Mouse (Mus musculus) embryonic facial prominence, embryonic 11.5 days (tissue): ENCODE measurements at regions not wholly inside any gene's neighbourhood (a gene's known extent, or its start where the extent isn't known, plus 50 kb on each side); places are given as distances from the start of the nearest gene placed in this dataset.

Experiments used
- ATAC-seq: fragments of 200-750 bp; cut with Nextera tagmentation; replicated peaks from 2 replicates; pipeline ENCODE4 v1.8.0; 2017; ENCODE audit warnings: low read depth; ENCODE audit not compliant: insufficient number of reproducible peaks, low FRiP score, low TSS enrichment
- DNase-seq: peaks from one replicate; pipeline ENCODE4 v3.0.0-alpha.2; 2015; ENCODE audit warnings: low spot score
- H3K27ac ChIP-seq: fragments of 300-500 bp; sonication (generic); replicated peaks from 2 replicates; pipeline ENCODE4 v1.5.1; 2014; ENCODE audit warnings: mild to moderate bottlenecking, low read depth, low read length, control low read depth
- H3K27me3 ChIP-seq: fragments of 300-500 bp; sonication (generic); 2 replicates; pipeline ENCODE4 v1.6.1; 2014; ENCODE audit warnings: mild to moderate bottlenecking, low read length, moderate library complexity, mixed read lengths; ENCODE audit not compliant: control insufficient read depth, insufficient read depth
- H3K36me3 ChIP-seq: fragments of 300-500 bp; sonication (generic); replicated peaks from 2 replicates; pipeline ENCODE4 v1.6.1; 2014; ENCODE audit warnings: low read depth, mild to moderate bottlenecking, low read length, moderate library complexity, mixed read lengths; ENCODE audit not compliant: control insufficient read depth, insufficient read depth
- H3K4me1 ChIP-seq: fragments of 300-500 bp; sonication (generic); 2 replicates; pipeline ENCODE4 v1.6.1; 2014; ENCODE audit warnings: low read length, mixed read lengths; ENCODE audit not compliant: control insufficient read depth, insufficient read depth
- H3K4me2 ChIP-seq: fragments of 300-500 bp; sonication (generic); 2 replicates; pipeline ENCODE4 v1.6.1; 2014; ENCODE audit warnings: low read depth, mild to moderate bottlenecking, control low read depth, low read length, moderate library complexity
- H3K4me3 ChIP-seq: fragments of 300-500 bp; sonication (generic); 2 replicates; pipeline ENCODE4 v1.5.1; 2014; ENCODE audit warnings: low read depth, low read length, control low read depth
- H3K9ac ChIP-seq: fragments of 300-500 bp; sonication (generic); replicated peaks from 2 replicates; pipeline ENCODE4 v1.6.1; 2014; ENCODE audit warnings: mild to moderate bottlenecking, control low read depth, low read length
- H3K9me3 ChIP-seq: fragments of 300-500 bp; sonication (generic); replicated peaks from 2 replicates; pipeline ENCODE4 v1.6.1; 2016; ENCODE audit warnings: mild to moderate bottlenecking, low read length, inconsistent platforms, mixed read lengths; ENCODE audit not compliant: control insufficient read depth
- WGBS: fragments of 180-500 bp; shearing (Covaris S2); extraction: QIAGEN DNeasy Blood & Tissue Kit; methylation state at CpG from one replicate; pipeline ENCODE4 v1.1.7; 2014; 5-methylcytosine and 5-hydroxymethylcytosine counted together

DNA sequence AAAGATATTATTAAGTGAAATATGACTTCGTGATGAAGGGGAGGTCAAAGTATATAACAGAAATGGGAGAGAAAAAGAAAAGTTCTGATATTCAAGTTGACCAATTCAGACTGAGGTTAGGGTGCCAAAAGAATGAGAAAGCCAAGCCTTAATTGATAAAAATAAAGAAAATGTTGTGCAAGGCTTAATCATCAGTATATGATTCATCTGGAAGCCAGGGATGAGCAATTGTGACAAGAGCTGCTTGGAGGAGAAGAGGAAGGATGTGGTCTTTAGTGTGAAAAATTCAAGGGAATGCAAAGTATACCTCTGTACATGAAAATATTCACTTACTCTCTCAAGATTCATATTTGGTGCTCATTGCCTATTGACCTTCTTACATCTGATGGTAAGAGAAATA is 129.7 kb upstream of the Rasa1 start:
- Histone ChIP-seq H3K27ac (no peak overlapping the region), H3K27me3 (no peaks in the 10 kb centered on the region), H3K4me3 (no peak overlapping the region), H3K4me2 (no peak overlapping the region), H3K4me1 (no peaks in the 10 kb centered on the region), H3K36me3 (no peaks in the 10 kb centered on the region), H3K9ac (no peak overlapping the region), H3K9me3 (no peaks in the 10 kb centered on the region)
- no peak for DNase-seq
- ATAC-seq, result no peak
- 85% methylated on average over 1 of the region's 1 CpGs for WGBS

DNA sequence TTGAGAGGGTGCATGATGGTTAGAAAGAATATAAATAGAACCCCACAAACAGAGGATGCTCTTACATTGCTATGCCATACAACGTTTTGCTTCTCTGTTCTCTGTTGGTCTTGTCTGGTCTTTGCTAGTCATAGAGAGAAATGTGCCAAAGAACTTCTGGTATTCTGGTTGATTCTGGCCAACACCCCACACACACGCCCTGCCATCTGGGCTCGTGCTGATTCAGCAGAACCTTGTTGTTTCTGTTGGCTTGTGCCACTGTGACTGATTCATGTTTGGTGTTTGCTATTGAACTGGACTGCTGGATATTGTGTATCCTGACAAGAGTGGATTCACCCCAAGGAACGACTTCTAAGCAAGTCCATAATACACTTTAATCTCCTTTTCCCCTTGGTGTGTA is 126.0 kb upstream of the Rasa1 start:
- Histone ChIP-seq H3K27ac (no peak overlapping the region), H3K36me3 (no peaks in the 10 kb centered on the region), H3K9ac (no peak overlapping the region), H3K4me1 (no peaks in the 10 kb centered on the region), H3K4me3 (no peak overlapping the region), H3K4me2 (no peak overlapping the region), H3K9me3 (no peaks in the 10 kb centered on the region), H3K27me3 (no peaks in the 10 kb centered on the region)
- no peak for ATAC-seq
- WGBS, result 80% methylated on average over 4 of the region's 4 CpGs
- no peak for DNase-seq

DNA sequence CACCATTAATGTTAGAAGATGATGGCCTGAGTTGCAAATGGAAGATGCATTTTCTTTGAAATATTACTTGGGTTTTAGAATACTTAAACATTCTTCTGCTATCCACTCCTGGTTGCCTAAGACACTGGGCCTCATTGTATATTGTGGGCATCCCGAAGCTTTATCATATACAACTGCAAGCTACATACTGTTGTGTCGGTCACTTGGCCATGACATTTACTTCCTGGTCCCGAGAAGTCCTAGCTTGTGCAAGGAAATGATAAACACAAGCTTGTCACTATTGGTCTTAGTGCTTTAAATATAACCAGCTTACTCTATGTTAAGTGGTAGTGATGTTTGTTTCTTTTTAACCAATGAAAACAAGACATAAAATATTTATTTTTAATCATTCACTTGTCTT is 122.4 kb upstream of the Rasa1 start:
- WGBS, result 85% methylated on average over 3 of the region's 3 CpGs
- ATAC-seq, result no peak
- no peaks in the 10 kb centered on the region for H3K4me1 ChIP-seq
- H3K9me3 ChIP-seq, result no peaks in the 10 kb centered on the region
- H3K4me2 ChIP-seq, result no peak overlapping the region
- no peak overlapping the region for H3K4me3 ChIP-seq
- no peak overlapping the region for H3K9ac ChIP-seq
- no peaks in the 10 kb centered on the region for H3K27me3 ChIP-seq
- no peak overlapping the region for H3K27ac ChIP-seq
- no peak for DNase-seq
- H3K36me3 ChIP-seq, result no peaks in the 10 kb centered on the region

DNA sequence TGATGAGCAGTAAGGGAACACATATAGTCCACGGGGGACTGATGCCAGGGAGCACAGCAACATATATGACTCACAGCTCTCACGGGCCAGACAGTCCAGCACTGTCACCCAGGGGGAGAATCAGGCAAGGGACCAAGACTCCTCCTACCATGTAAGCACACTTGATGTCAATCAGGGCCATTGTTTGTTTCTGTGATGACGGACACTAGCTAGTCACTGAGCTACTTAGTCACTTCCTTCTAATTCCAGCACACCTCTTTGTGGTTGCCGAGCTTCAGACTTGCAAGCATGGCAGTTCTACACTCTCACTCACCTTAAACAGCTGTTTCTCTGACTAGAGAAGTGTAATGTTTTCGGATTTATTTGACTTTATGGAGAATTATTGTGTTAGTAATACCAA is 109.9 kb upstream of the Rasa1 start:
- no peak for ATAC-seq
- WGBS, result 80% methylated on average over 5 of the region's 5 CpGs
- H3K4me2 ChIP-seq, result no peak overlapping the region
- H3K9ac ChIP-seq, result no peak overlapping the region
- no peaks in the 10 kb centered on the region for H3K4me1 ChIP-seq
- no peak for DNase-seq
- H3K27ac ChIP-seq, result no peak overlapping the region
- no peaks in the 10 kb centered on the region for H3K36me3 ChIP-seq
- H3K4me3 ChIP-seq, result no peak overlapping the region
- no peaks in the 10 kb centered on the region for H3K9me3 ChIP-seq
- no peaks in the 10 kb centered on the region for H3K27me3 ChIP-seq

DNA sequence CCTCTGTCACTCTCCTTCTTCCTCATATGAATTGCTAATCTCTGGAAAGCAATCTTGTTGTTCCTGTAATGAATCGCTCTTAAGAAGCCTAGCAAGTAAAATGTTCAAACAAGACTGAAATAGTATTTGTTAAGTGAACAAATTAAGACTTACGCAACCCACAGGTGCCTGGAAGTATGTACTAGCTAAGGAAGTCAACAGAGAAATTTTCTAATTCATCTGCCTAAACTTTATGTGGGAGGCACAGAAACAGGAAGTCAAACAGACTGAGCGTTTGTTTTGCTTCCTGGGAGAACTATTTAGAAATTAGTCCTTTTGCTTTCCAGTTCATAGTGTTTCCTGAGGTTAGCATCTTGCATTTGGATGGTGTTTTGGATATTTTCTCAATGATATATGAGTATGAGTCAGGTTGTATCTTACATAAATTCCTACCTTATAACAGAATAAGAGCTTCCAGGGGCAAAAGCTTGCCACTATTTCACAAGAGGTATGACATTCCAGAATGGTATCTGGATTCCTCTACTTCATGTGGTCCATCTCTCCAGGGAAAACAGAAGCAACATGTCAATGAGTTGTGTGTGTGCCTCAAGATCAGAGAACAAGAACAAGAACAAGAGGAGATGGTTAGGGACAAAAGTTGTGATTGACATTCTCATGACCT is 87.5 kb upstream of the Rasa1 start:
- no peak overlapping the region for H3K4me3 ChIP-seq
- WGBS, result 79% methylated on average over 3 of the region's 3 CpGs
- H3K4me1 ChIP-seq, result no peaks in the 10 kb centered on the region
- H3K36me3 ChIP-seq, result no peaks in the 10 kb centered on the region
- no peaks in the 10 kb centered on the region for H3K27me3 ChIP-seq
- H3K9ac ChIP-seq, result no peak overlapping the region
- H3K9me3 ChIP-seq, result no peaks in the 10 kb centered on the region
- no peak overlapping the region for H3K4me2 ChIP-seq
- H3K27ac ChIP-seq, result no peak overlapping the region
- DNase-seq, result no peak
- no peak for ATAC-seq

DNA sequence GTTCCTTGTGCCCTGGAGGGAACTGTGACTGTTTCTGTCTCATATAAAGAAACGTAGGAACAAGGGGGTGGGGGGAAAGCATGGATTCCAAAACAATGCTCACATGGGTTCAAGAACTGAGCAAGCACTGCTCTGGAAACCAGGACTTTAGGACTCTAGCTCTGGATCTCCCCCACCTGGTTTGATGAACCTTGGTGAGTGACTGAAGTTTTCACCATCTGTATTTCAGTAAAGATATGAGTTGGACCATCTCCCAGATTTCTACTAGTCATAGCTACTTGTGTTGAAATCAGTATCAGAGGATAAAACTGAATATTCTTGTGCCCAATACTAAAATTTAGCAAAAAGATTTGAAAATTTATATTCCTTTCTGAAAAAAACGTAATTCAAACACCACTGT is 70.7 kb upstream of the Rasa1 start:
- Histone ChIP-seq H3K9me3 (no peaks in the 10 kb centered on the region), H3K4me2 (no peak overlapping the region), H3K27me3 (no peaks in the 10 kb centered on the region), H3K4me3 (no peak overlapping the region), H3K9ac (no peak overlapping the region), H3K27ac (no peak overlapping the region), H3K36me3 (no peaks in the 10 kb centered on the region), H3K4me1 (no peaks in the 10 kb centered on the region)
- 70% methylated on average over 2 of the region's 2 CpGs for WGBS
- DNase-seq, result no peak
- no peak for ATAC-seq

DNA sequence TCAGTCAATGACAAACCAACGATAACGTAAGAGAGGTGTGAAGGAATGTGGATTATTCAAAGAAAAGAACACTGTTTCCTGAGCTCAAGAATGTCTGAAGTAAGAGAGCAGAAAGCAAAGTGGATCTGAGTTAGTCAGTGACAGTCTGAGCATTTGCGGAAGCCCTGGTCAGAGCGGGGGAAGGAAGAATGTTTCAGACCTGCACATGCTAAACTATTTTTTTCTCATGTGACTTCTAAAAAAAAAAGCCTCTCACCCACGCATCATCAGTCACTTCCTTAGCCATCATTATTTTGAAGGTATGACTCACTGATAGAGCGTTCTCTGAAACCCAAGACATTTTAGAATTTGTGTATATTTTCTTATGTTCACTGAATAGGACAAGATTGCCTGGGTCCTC is 70.2 kb upstream of the Rasa1 start:
- no peaks in the 10 kb centered on the region for H3K9me3 ChIP-seq
- no peak overlapping the region for H3K4me3 ChIP-seq
- no peaks in the 10 kb centered on the region for H3K27me3 ChIP-seq
- H3K9ac ChIP-seq, result no peak overlapping the region
- H3K4me2 ChIP-seq, result no peak overlapping the region
- H3K36me3 ChIP-seq, result no peaks in the 10 kb centered on the region
- no peak overlapping the region for H3K27ac ChIP-seq
- no peak for DNase-seq
- no peaks in the 10 kb centered on the region for H3K4me1 ChIP-seq
- no peak for ATAC-seq
- 91% methylated on average over 6 of the region's 6 CpGs for WGBS

DNA sequence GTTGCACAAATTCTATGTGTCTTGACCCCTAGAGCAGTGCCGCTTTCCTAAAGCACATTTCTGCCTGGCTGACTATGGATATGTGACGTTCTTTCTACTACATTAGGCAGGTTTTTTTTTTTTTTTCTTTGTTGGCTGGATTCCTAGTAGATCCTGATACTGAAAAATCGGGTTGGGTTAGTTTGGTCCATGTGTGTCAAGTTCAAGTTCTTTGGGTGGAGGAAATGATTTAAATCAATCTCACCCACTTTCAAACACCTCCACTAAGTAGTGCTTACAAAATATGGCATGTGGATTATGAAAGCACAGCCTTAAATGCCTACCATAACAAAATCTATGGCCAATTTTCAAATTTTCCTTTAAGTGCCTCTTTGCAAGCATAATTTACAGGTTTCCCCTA is 63.1 kb upstream of the Rasa1 start:
- H3K4me2 ChIP-seq, result no peak overlapping the region
- no peaks in the 10 kb centered on the region for H3K9me3 ChIP-seq
- ATAC-seq, result no peak
- DNase-seq, result no peak
- H3K27me3 ChIP-seq, result no peaks in the 10 kb centered on the region
- no peak overlapping the region for H3K9ac ChIP-seq
- WGBS, result 76% methylated on average over 3 of the region's 3 CpGs
- no peak overlapping the region for H3K4me3 ChIP-seq
- H3K36me3 ChIP-seq, result no peaks in the 10 kb centered on the region
- H3K27ac ChIP-seq, result no peak overlapping the region
- no peaks in the 10 kb centered on the region for H3K4me1 ChIP-seq
